Mouse (Mus musculus): ENCODE data around the gene Gm20422. TPM values are rescaled to one million over a fixed set of nuclear protein-coding genes. Genes with fewer than 3 reads are reported as not detected.
A peak's percentile ranks its signal among the peaks of the same experiment; 100 is the strongest.

Gm20422 gene
- 1 to 10 TPM in 1 of 2 experiments, under 1 TPM in 1; 0.70 to 1.6 TPM for total RNA-seq (2021)

DNA sequence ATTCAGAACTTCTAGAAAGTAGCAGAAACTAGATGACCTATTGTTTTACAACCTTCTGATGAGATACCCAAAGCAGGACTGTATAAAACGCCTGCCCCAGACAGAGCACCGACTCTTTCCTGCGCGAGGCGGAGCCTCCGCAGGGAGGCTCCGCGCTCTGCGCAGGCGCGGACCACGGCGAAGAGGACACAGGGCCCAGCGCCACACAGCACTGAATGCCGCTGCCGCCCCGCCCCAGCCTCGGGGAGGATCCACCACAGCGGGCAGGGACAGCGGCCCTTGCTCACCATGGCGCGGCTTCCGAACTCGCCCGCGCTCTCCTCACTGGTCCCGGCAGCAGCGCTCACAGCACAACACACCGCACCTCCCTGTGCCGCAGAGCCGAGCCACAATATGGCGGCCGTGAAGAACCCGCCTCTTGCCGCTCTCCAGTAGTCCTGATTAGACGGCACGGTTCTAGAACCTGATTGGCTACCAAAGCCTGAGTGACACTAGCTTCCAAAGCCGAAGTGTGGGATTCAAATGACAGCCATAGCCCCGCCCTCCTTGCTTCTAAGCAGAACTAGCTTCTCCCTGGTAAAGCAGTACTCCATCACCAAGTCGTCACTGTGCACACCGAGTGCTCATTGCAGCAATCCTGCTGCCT is at the start of gene Gm20422:
Gm20422 (minus strand) TSS at position 384 of the 646 bp plus-strand sequence.
- peak; percentile 88 for DNase-seq

DNA sequence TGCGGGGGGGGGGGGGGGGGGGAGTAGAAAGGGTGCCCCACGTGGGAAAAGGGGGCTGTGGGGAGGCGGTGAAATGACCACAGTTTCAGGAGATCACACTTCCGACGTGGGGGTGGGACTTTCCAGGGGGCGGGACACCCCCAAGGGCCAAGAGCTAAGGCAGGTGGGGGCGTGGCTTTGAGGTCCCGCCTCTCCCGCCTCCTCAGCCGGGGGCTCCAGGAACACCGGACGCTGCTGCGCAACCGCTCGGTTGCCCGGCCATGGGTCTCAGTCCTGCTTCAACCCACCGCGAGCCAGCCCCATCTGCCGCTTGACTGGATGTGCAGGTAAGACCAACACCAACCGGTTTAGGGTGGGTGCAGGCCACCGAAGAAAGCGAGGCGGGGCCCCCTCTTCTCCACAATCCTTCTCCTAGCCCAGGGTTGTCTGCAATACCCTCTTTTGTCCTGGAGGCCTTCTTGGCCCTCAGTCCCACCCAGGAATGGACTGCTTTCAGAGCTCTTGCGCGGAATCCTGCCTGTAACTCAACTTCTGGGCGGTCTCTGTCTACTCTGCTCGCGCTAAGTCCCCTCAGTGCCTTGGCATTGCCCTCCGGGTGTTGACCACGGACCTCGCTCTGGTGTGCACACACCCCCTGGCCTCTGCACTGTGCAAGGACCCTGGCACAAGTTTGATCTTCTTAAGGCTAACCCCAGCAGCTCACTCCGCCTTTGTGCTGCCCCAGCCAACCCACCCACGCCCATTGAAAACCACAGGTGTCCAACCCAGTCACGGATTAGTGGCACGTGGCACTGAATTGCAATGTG is 47.9 kb upstream of the Gm20422 start, which contains the start of gene Lpar2:
Lpar2 (plus strand) TSS at position 44 of the 806 bp plus-strand sequence.
- peak; percentile 68 for DNase-seq
- intact Hi-C loops (cut with DNase I): no loop called here

More for the DNA sequence above, at the start of gene Gm20422:
- intact Hi-C loops (cut with DNase I): no loop called here

DNA sequence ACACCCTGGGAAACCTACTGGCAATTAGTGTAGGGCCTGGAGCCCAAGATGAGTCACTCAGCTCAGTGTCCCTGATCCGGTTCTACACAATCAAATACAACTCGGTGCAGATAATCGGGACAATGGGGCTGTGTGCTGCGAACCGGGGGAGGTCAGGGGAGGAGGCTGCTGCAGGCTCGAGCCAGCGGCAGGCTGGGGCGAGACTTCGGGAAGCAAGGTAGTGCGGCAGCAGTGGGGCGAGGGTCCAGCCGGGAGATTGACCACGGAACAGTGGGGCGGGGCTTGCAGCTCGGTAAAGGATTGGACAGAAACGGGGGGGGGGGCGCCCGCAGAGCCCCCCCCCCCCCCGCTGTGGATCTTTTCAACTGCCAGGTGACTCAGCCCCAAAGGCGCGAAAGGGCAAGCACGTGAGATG is 47.3 kb upstream of the Gm20422 start:
- intact Hi-C loops (cut with DNase I): no loop called here
- DNase-seq: peak; percentile 70

DNA sequence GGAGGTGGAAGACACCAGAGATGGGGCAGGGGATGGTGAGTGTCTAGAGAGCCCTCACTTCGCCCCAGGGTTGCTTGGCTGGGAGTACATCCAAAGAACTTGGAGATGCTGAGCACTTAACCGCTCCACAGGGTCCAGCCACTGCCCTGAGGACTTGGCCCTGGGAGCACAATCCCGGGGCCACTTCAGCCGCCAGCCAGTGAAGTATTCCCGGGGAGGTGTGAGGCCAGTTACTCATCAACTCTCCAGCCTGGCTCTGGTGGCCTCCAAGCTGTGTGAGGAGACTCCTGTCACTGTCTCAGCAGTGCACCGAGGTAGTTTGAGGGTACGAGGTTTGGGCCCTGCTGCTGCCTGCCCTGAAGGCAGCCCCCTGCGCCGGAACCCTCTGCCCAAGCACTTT is 45.8 kb upstream of the Gm20422 start:
- DNase-seq: no peak
- intact Hi-C loops (cut with DNase I): no loop called here

DNA sequence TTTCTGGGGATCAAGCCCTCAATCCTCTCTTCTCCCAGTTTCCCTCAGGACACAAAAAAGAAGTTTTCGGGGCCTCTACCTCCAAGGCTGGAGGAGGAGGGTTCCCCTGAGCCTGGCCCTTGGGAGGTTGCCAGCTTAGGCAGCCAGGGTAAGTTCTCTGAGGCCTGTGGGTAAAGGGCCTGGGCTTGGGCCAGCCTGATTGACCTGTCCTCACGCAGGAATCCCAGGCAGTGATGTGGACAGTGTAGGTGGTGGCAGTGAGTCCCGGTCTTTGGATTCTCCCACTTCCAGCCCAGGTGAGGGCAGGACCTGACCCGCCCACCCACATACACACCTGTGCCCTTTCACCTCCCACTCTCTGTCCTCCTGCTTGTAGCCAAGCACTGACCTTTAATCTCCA is 40.7 kb upstream of the Gm20422 start:
- no peak for DNase-seq
- intact Hi-C loops (cut with DNase I): no loop called here

DNA sequence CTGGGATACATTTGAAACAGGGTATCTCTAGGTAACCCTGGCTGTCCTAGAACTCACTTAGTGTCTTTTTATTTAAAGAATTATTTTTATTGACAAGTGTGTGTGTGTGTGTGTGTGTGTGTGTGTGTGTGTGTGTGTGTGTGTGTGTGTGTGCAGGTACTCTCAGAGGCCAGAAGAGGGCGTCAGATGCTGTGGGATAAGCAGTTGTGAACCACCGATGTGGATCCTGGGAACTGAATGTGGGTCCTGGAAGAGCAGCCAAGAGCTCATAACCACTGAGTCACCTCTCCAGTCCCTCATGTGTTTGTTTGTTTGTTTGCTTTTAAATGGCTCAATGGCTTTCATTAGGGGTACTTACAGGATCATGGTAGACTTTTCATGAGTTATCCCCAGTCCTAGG is 40.2 kb upstream of the Gm20422 start:
- intact Hi-C loops (cut with DNase I): no loop called here

DNA sequence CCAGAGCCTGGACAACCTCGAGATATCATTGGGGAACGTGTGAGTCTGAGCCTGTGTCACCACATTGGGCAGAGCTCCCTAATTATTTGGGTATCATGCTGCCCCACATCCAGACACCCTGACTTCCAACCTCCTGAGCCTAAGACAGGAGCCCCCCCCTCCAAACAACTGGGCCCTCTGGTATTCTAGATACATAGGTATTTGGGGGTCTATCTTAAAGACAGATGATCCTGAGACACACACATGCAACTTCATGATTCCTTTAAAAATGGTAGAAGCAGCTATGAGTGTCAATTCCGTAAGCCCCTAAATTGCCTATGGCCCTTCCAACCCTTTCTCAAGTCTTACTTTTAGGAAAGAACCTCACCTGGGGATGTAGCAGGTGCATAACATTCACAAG is 35.1 kb upstream of the Gm20422 start:
- no peak for DNase-seq
- intact Hi-C loops (cut with DNase I): no loop called here

More for the DNA sequence above, 40.2 kb upstream of the Gm20422 start:
- no peak for DNase-seq

DNA sequence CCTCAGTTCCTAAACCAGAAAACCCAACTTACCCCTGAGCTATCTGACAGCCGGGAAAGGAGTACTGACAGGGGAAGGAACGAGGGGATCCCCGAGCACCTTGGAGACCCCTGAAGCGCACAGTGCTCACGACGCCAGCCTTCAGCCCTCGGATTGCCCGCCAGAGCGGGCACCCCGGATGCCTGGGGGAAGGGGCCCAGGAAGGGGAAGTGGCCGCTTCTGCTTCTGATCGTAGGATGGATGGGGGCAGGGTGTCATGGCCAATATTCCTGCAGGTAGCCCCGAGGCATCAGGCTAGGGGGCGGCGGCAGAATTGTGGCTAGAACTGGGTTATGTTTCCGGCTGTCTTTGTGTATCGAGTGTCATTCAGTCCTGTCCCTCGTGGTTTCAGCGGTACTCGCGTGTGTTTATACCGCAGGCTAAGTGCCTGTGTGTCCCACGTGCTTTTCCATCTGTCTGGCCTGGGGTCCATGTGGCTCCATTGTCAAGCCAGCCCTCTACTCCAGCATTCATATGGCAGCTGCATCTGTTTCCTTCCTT is 34.2 kb upstream of the Gm20422 start:
- intact Hi-C loops (cut with DNase I): no loop called here
- DNase-seq: no peak

DNA sequence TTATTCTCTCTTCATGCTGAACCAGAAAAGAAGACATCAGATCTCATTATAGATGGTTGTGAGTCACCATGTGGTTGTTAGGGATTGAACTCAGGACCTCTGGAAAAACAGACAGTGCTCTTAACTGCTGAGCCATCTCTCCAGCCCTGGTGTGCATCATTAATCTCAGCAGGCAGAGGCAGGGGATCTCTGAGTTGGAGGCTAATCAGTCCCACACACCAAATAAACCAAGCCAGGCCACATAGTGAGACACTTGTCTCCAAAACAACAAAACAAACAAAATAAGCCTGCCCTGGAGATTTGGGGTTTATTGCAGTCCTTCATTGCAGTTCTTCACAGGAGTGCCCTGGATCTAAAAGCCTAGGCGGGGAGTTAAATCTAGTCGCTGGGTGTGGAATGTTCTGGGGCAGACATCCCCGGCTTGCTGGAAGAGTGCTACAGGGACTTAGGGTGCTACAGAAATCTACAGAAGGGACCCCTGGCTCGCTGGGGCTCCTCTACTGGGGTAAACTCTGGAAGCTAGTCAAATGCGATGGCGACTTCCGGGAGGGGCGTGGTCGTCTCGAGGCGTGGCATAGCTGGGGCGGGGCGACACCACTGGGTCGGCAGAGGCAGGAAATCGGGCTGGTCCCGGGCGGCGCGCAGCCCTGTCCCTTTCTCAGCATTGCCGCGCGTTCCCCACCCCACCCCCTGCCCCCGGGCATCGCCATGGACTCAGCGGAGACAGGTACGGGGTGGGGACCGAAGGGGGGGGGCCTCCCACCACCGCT is 33.6 kb upstream of the Gm20422 start, which contains the start of gene Gmip:
Gmip (plus strand) TSS at position 586 of the 770 bp plus-strand sequence.
- intact Hi-C loops (cut with DNase I): no loop called here
- DNase-seq: peak; percentile 64

DNA sequence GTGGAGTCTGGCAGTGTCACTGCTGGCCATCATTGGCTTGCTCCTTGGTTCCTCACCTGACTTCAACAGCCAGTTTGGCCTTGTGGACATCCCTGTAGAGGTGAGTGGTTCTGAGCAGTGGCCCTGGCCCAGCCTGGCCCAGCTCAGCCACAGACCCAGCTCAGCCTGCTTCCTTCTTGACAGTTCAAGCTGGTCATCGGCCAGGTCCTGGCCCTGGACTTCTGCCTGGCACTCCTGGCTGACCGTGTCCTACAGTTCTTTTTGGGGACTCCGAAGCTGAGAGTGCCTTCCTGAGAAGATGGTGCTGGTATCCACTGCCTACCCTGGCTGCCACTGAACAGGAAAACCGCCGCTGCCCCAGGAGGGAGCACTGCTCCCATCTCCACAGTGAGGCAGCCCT is 32.5 kb upstream of the Gm20422 start:
- DNase-seq: no peak
- intact Hi-C loops (cut with DNase I): no loop called here

DNA sequence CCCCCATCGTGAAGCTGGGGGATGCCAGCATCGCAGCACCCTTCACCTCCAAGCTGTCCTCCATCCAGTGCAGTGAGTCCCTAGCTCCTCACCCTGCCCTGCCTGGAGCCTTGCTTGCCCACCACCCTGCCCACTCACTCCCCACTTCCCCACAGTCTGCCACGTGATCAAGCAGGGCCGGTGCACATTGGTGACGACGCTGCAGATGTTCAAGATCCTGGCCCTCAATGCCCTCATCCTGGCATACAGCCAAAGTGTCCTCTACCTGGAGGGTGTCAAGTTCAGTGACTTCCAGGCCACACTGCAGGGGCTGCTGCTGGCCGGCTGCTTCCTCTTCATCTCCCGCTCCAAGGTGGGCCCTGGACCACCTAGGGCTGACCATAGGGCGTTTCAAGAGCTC is 30.8 kb upstream of the Gm20422 start:
- no peak for DNase-seq
- intact Hi-C loops (cut with DNase I): no loop called here

DNA sequence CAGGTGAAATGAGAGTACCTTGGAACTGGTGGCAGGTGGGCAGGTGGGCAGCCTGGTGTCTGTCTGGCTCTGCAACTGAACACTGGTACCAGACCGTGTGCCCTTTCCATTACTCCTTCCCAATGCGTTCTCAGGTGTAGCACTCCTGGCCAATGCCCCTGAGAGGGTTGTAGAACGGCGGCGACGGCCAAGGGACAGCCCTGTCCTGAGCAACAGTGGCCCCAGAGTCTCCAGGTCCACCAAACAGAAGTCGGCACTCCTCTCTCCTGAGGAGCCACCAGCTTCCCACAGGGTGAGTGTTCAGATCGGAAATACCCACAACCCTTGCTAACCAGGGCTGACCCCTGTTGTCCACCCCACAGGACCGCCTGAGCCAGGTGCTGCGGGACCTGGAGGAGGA is 30.4 kb upstream of the Gm20422 start:
- no peak for DNase-seq
- intact Hi-C loops (cut with DNase I): no loop called here

DNA sequence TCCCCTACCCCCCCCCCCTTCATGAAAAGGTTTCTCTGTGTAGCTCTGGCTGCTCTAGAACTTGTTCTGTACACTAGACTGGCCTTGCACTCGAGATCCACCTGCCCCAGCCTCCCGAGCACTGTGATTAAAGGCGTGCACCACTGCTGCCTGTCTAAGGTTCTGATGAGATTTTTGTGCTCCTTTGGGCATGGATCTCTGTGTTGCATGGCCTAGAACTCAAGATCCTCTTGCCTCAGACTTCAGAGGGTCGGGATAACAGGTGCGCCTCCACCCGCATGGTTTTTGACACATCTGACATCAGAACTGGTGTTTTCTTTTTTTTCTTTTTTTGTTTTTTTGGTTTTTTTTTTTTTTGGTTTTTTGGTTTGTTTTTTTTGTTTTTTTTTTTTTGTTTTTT is 29.9 kb upstream of the Gm20422 start:
- no peak for DNase-seq
- intact Hi-C loops (cut with DNase I): no loop called here

DNA sequence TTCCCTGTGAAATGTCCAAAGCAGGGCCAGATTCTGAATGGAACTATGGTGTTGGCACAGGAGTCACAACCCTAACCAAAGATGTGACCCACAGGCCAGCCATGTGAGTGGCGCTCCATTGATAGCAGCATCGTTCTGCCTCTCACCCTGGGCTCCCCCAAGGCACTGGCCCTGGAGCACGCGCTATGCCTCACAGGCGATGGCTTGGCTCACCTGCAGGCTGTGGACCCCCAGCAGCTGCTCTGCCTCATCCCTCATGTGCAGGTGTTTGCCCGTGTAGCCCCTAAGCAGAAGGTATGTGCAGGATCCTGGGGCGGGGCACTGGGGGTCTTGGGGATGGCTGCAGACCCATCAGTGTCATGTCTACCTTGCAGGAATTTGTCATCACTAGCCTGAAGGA is 28.7 kb upstream of the Gm20422 start:
- DNase-seq: no peak
- intact Hi-C loops (cut with DNase I): no loop called here

DNA sequence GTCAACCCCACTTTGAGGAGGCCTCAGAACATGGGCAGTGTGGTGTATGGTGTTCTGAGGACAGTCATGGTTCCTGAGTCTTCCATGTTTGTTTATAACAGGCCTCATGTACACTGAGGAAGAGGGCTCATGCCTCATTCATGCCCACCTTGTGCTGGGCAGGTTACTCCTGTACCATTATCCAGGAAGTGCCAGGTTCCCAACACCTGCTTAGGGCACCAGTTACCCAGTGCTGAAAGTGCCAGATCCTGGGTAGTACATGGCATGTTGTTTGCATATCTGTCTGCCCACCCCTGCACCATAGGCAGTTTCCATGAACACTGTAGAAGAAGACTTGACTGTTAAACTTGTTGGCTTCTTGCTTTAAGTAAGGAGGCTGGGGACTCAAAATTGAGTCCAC is 27.5 kb upstream of the Gm20422 start:
- intact Hi-C loops (cut with DNase I): no loop called here
- no peak for DNase-seq

DNA sequence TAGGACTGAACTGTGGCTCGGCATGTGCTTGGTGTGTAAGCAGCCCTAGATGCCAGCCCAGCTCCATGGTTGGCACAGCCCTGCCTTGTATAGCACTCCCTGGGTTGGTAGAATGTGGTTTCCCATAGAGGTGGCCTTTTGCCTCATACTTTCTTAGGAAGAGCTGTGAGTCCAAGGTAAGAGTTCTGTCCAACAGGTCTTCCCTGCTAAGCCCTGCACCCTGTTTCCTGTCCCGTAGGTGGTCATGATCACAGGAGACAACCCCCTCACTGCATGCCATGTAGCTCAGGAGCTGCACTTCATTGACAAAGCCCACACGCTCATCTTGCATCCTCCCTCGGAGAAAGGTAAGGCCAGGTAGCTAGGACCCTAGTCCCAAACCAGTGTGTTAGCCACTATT is 27.1 kb upstream of the Gm20422 start:
- DNase-seq: no peak
- intact Hi-C loops (cut with DNase I): no loop called here

DNA sequence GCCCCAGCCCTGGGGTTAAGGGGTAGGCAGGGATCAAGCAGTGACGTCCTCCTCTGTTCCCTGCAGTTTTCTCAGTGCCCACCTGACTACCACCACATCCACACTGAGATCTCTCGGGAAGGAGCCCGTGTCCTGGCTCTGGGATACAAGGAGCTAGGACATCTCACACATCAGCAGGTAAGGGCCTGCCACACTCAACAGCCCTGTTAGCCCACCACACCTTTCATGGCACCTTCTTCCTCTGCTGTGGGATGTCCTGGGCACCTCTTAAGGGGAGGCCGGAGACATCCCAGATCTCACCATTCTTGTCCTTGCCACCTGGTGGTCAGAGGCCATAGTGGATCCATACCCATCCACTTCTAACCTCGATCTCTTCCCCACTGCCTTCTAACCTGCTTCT is 25.3 kb upstream of the Gm20422 start:
- DNase-seq: no peak
- intact Hi-C loops (cut with DNase I): no loop called here

DNA sequence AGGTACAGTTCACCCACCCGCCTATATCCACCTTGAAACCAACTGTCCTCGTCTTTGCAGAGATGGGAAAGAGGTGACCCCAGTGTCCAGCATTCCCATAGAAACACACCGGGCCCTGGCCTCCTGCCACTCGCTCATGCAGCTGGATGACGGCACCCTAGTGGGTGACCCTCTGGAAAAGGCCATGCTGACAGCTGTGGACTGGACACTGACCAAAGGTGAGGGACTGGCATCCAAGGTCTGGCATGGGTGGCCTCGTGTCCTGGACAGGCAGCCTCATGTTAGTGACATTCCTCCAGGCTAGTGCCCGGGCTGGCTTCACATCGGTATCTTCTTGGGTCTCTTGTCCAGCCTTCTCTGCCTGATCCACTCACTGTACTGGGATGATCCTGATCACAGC is 24.6 kb upstream of the Gm20422 start:
- DNase-seq: no peak
- intact Hi-C loops (cut with DNase I): no loop called here

DNA sequence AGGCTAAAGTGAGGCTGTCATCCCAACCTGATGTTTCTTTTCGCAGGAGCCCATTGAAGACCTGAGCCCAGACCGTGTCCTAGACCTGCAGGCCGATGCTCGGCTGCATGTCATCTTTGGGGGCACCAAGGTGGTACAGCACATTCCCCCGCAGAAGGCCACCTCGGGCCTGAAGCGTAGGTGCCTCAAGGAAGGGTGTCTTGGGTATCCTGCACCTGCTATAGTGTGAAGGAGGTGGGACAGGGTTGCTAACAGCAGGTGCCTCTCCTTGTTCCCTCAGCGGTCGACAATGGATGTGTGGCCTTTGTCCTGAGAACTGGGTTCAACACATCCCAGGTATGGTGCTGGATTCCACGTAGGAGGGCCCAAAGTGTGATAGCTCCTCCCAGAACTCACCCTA is 23.0 kb upstream of the Gm20422 start:
- intact Hi-C loops (cut with DNase I): no loop called here
- no peak for DNase-seq

DNA sequence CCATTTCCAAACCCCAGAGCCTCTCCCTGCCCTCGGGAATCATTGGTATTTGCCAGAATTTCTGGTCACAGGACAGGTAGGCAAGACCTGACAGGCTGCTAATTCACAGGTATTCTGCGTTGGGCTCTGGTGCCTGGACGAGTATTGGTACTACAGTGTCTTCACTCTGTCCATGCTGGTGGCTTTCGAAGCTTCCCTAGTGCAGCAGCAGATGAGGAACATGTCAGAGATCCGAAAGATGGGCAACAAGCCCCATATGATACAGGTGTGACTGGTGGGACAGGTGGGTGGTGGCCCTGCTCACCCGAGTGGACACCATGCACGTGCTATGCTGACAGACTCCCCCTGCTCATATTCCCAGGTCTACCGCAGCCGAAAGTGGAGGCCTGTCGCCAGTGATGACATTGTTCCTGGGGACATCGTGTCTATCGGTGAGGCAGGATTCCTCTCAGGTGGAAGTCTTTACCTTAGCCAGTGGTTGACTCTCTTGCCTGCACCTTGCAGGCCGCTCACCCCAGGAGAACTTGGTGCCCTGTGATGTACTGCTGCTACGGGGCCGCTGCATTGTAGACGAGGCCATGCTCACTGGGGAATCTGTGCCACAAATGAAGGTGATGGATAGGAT is 22.1 kb upstream of the Gm20422 start:
- intact Hi-C loops (cut with DNase I): no loop called here

DNA sequence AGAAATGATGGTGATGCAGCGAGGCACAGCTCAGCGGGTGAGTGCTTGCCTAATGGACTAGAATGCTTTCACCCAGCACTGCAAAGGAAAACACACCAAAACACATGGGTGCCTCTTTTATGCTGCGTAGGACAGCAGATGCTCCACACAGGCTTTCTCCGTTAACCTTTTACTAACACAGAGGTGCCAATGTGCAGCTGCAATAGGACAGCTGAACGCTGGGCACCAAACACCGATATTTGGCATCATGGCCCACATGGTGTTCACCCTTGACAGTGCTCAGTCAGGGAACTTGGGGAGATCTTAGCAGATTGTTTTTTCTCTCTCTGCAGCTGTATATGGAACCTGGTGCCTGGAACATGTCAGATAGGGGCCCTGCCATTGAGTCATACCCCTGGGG is 20.2 kb upstream of the Gm20422 start:
- intact Hi-C loops (cut with DNase I): no loop called here
- DNase-seq: no peak

More for the DNA sequence above, 22.1 kb upstream of the Gm20422 start:
- DNase-seq: no peak
